Comparison of ENCODE assay signal across 8 mouse cellular contexts in the genomic region with DNA sequence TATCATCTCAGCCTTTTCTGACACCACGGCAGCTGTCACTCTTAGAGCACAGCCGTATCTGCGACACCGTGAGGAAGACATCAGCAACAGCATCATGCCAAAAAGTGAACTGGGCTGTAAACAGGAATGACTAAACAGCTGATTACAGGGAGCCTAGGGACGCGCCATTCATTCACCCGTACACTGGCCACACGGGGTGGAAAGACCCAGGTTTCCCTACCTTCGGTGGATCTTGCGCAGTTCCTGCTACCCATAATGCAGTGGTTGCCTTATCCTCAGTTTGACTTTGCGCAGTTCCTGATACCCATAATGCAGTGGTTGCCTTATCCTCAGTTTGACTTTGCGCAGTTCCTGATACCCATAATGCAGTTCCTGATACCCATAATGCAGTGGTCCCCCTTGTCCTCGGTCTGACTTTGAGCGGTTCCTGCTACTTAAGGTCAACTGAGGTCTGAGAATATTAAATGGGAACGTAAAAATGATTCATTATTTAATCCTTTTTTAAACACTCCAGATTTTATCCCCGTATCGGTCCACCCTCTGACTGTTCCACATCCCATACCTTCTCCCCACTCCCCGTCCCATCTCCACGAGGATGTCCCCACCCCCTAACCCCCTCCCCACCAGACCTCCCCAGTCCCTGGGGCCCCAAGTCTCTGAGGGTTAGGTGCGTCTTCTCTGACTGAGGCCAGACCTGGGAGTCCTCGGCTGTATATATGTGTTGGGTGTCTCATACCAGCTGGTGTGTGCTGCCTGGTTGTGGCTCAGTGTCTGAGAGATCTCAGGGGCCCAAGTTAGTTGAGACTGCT.
DNase-seq lines count a peak whose midpoint lies in the region; ATAC-seq and TF ChIP-seq lines count a peak whose summit lies in the region.

No protein-coding gene starts in this region.

- peak; percentile 30; the same call in 1 of the 2 replicates for TF ChIP-seq CTCF in intestine, postnatal 0 days (IDR thresholded peaks at IDR 0.05; ENCODE audit: low read depth)

- H3K9ac ChIP-seq in forebrain, embryonic 12.5 days: no peak overlapping the region
- no peak overlapping the region for H3K9ac ChIP-seq in intestine, postnatal 0 days (ENCODE audit: low read depth, low read length)
- 0 out of 2 replicates have a peak overlapping the region, but pooled peaks have one; percentile 41 for H3K9ac ChIP-seq in midbrain, embryonic 13.5 days (replicated peaks)

- no peaks in the 10 kb centered on the region for H3K27me3 ChIP-seq in forebrain, embryonic 12.5 days
- H3K27me3 ChIP-seq in intestine, postnatal 0 days (replicated peaks; ENCODE audit: control insufficient read depth, insufficient read depth, low read length): no peaks in the 10 kb centered on the region
- no peaks in the 10 kb centered on the region for H3K27me3 ChIP-seq in midbrain, embryonic 13.5 days

- DNase-seq in layer of hippocampus, adult 11-12 months (ENCODE audit: low spot score): peak; percentile 41
- DNase-seq in layer of hippocampus, postnatal 10 days (ENCODE audit: low spot score in 2 of 2): no peak
- no peak for DNase-seq in urinary bladder, postnatal 36 days (ENCODE audit: low spot score in 2 of 2)
- no peak for DNase-seq in left cerebral cortex, postnatal 36 days (ENCODE audit: low spot score in 2 of 2)

- H3K9me3 ChIP-seq in forebrain, embryonic 12.5 days: no peaks in the 10 kb centered on the region
- no peaks in the 10 kb centered on the region for H3K9me3 ChIP-seq in intestine, postnatal 0 days (ENCODE audit: control insufficient read depth)
- no peaks in the 10 kb centered on the region for H3K9me3 ChIP-seq in midbrain, embryonic 13.5 days

- intact Hi-C loops in left cerebral cortex, postnatal 36 days (cut with DNase I): no loop called here

- H3K36me3 ChIP-seq in forebrain, embryonic 12.5 days (replicated peaks): no peaks in the 10 kb centered on the region
- H3K36me3 ChIP-seq in intestine, postnatal 0 days (ENCODE audit: control insufficient read depth, insufficient read depth): no peaks in the 10 kb centered on the region
- H3K36me3 ChIP-seq in midbrain, embryonic 13.5 days: no peaks in the 10 kb centered on the region

- peak overlapping the region; percentile 71 for H3K27ac ChIP-seq in brown adipose tissue, adult 24 weeks (replicated peaks; ENCODE audit: low read depth, low read length)
- no peak overlapping the region for H3K27ac ChIP-seq in forebrain, embryonic 12.5 days
- H3K27ac ChIP-seq in intestine, postnatal 0 days (ENCODE audit: low read depth, low read length): no peak overlapping the region
- peak overlapping the region; percentile 44; the same call in 1 of the 2 replicates for H3K27ac ChIP-seq in midbrain, embryonic 13.5 days

- H3K4me1 ChIP-seq in brown adipose tissue, adult 24 weeks (ENCODE audit: control insufficient read depth, insufficient read depth, insufficient read length, low read length): no peaks in the 10 kb centered on the region
- H3K4me1 ChIP-seq in forebrain, embryonic 12.5 days: peaks cover 18% of the 10 kb centered on the region
- H3K4me1 ChIP-seq in intestine, postnatal 0 days (replicated peaks; ENCODE audit: control insufficient read depth, insufficient read depth, low read length): no peaks in the 10 kb centered on the region
- H3K4me1 ChIP-seq in midbrain, embryonic 13.5 days (replicated peaks): peaks cover 8% of the 10 kb centered on the region

- WGBS in forebrain, embryonic 12.5 days: 61% methylated on average over 21 of the region's 21 CpGs
- 71% methylated on average over 21 of the region's 21 CpGs for WGBS in intestine, postnatal 0 days
- WGBS in midbrain, embryonic 13.5 days: 58% methylated on average over 21 of the region's 21 CpGs

- ATAC-seq in forebrain, embryonic 12.5 days (ENCODE audit: low FRiP score): peak; percentile 64; the same call in 1 of the 2 replicates
- peak; percentile 76 for ATAC-seq in intestine, postnatal 0 days
- ATAC-seq in midbrain, embryonic 13.5 days: peak; percentile 91

- H3K4me2 ChIP-seq in forebrain, embryonic 12.5 days: peak overlapping the region; percentile 44
- H3K4me2 ChIP-seq in intestine, postnatal 0 days (replicated peaks; ENCODE audit: low read depth): peak overlapping the region; percentile 41
- H3K4me2 ChIP-seq in midbrain, embryonic 13.5 days (replicated peaks): peak overlapping the region; percentile 50

- H3K4me3 ChIP-seq in brown adipose tissue, adult 24 weeks (ENCODE audit: insufficient read depth, low read depth, low read length): peak overlapping the region; percentile 76
- peak overlapping the region; percentile 30 for H3K4me3 ChIP-seq in forebrain, embryonic 12.5 days (replicated peaks)
- 0 out of 2 replicates have a peak overlapping the region, but pooled peaks have one; percentile 14 for H3K4me3 ChIP-seq in intestine, postnatal 0 days (ENCODE audit: low read depth, low read length)
- peak overlapping the region; percentile 41 for H3K4me3 ChIP-seq in midbrain, embryonic 13.5 days (replicated peaks)

Comparison
In these comparisons a context has a peak if more than half of its experiments do, and no peak if none do; other contexts are left out.
1. H3K27ac ChIP-seq: peak in brown adipose tissue, adult 24 weeks (single experiment) and midbrain, embryonic 13.5 days (single experiment); none in forebrain, embryonic 12.5 days (single experiment) and intestine, postnatal 0 days (single experiment).
2. H3K4me3 ChIP-seq: peak in every context shown above with its lines; median percentile 76 in brown adipose tissue, adult 24 weeks; 41 in midbrain, embryonic 13.5 days; 30 in forebrain, embryonic 12.5 days; 14 in intestine, postnatal 0 days.
3. Peak in every context shown above with its lines, with median percentiles within 50 percentile points of each other: ATAC-seq and H3K4me2 ChIP-seq.